Mouse (Mus musculus) heart, adult 11 months (tissue): ENCODE results near the gene Nos1ap.
A peak's percentile ranks its signal among the peaks of the same experiment; 100 is the strongest.

Experiments used
- DNase-seq: peaks from one replicate; pipeline ENCODE4 v3.0.0; 2022

Gene Nos1ap

GRCm38 (mm10) chr1:170409091-170409490 lies 180.6 kb downstream of the Nos1ap start:
- DNase-seq, result no peak

DNA sequence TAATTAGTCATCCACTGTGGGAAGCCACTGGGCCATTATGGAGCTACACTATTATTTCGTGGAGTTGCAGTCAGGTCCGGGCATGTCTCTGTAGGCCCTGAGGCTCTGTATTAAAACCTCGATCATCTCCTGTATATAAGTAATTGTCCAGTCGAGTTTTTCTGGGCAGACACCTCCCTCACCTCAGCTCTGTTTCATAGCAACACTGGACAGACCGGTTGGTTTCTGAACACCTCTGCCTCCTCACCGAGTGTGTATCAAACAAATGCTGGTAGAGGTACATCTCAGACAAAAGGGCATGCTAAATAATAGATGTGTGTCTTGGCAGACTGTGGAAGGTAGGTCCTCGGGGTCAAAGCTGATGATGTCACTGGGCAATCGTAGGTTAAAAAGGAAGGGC lies 182.7 kb downstream of the Nos1ap start:
- no peak for DNase-seq

GRCm38 (mm10) chr1:170405152-170405551 lies 184.5 kb downstream of the Nos1ap start:
- no peak for DNase-seq

DNA sequence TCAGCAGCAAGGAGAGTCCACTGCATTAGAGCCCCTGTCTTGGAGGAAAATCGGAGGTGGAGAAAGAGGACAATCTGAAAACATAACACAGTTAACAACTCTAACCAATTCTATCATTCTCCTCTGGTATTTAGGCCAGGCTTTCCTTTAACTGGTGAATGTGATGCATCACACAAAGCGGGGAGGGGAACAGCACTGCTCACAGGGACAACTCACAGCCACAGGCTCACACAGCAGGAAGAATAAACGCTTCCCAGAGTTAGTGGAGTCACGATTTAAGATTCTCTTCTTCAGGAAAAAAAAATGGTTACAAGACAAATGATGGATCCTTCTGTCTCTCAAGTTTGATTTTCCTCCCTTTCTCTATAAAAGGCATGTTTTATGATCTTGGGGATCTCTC lies 187.0 kb downstream of the Nos1ap start:
- no peak for DNase-seq

- DNase-seq, result no peak
Measured at GRCm38 (mm10) chr1:170398866-170399265, 190.8 kb downstream of the Nos1ap start.

GRCm38 (mm10) chr1:170395101-170395500 lies 194.6 kb downstream of the Nos1ap start:
- DNase-seq, result peak; percentile 83

DNA sequence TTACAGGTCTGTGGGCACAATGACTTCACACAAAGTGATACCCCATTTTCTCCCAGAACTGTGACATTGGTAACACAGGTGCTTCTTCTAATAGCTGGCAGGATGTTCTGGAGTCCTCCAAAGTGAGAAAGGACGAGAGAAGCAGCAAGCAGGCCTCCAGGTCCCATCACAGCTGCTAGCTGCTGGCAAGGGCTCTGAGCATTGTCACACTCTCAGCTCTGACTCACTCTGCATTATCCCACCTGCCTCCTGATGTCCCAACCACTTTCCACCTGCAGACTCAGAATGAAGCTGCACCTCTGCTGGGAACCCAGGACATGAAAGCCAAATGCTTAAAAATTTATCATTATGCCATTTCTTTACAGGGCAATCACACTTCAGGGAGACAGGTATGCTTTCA lies 195.0 kb downstream of the Nos1ap start:
- DNase-seq, result peak; percentile 79

GRCm38 (mm10) chr1:170392771-170393728 lies 196.6 kb downstream of the Nos1ap start:
- DNase-seq, result peak; percentile 91

DNA sequence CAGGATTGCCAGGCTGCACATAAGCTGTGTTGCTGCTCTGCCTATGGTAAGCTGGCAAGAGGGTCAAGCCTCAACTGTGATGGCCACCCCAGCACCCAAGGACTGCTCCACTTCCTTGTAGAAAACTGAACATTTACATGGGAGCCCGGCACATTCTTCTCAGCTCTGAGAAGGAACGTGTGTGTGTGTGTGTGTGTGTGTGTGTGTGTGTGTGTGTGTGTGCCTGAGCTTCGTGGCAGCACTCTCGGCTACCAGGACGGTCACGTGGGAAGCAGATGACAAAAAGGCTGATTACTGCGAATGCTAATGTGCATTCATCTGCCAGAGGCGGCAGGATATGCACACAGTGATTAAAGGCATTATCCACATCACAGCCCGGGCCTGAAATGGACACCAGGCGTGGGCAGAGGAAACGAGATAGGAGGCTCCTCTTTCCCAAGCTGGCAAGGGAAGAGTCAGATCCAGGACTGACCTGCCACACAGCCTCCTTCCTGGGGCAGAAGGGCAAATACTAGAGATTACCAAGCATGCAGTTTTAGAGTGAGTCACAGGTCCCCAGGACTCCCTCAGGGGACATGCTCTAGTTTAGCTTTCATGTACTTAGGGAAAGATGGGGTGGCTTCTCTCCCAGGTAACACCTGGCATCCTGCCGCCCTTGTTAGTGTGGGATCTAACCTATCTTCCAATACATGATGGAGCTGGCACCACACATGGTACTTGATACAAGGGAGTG lies 202.3 kb downstream of the Nos1ap start:
- DNase-seq, result peak; percentile 84

DNA sequence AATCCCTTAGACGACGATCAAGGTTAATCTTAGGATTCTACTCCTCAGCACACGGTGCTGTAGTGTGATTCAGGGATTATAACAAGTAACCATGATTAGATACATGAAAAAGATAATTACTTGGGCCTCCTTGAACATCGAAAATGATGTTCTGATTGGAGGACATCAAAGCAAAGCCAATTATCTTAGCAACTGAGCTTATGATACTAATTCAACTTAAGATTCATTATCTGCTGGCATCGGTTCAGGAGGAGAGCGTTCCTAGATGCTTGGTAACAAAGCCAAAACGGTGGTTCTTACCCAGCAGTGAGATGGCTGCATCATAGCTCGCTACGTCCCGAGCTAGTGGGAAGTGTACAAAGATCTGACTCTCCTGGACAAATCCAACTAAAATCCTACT lies 204.2 kb downstream of the Nos1ap start:
- peak; percentile 36 for DNase-seq

DNA sequence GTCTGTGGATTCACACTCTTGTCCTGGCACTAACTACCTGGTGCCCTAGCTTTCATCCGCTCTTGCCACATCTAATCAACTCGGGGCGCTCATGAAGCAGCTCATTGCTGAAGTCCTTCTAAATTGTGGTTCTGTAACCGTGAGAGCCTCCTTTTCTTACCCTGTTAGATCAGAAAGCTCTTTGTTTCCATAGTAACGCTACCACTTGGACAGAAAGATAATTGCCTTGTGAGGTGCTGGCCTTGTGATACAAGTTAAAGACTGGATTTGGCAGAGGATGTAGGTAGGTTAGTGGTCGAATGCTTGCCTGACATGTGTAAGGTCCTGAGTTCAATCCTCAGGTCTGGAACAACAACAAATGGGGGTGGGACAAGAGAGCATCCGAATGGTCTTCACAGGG lies 206.1 kb downstream of the Nos1ap start:
- peak; percentile 34 for DNase-seq

GRCm38 (mm10) chr1:170381457-170381856 lies 208.2 kb downstream of the Nos1ap start:
- DNase-seq, result peak; percentile 70

- peak; percentile 33 for DNase-seq
Measured at GRCm38 (mm10) chr1:170380505-170380904, 209.2 kb downstream of the Nos1ap start.

GRCm38 (mm10) chr1:170375721-170376120 lies 213.9 kb downstream of the Nos1ap start:
- DNase-seq, result peak; percentile 56

- DNase-seq, result no peak
Measured at GRCm38 (mm10) chr1:170373750-170374149, 215.9 kb downstream of the Nos1ap start.

DNA sequence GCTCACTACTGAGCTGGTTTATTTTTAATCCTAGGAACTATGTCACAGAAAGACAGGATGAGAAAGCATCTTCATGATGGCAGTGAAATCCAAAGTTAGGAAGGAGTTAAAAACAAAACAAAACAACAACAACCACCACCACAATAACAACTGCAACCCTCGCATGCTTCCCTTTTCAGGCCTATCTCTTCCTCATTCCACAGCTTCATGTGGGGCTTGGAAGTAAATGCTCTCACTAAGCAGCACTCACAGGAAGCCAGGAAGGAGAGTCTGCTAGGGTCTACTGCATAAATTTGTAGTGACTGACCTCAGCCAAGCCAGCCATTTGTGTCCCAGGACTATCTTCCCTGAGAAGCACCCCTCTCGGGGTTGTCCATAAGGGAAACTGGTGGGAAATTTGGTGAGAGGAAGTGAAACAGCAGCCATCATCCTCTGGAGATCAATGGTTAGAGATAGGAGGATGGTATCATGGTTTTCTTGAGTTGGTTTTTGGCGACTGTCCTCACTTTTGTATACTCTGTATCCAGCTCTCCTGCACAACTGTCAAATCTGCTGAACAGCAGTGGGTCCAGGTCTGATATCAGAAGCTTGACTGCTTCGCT lies 218.4 kb downstream of the Nos1ap start:
- peak; percentile 56 for DNase-seq

GRCm38 (mm10) chr1:170368864-170369263 lies 220.8 kb downstream of the Nos1ap start:
- peak; percentile 39 for DNase-seq

- DNase-seq, result peak; percentile 53
Measured at GRCm38 (mm10) chr1:170366981-170367700, 222.5 kb downstream of the Nos1ap start.

DNA sequence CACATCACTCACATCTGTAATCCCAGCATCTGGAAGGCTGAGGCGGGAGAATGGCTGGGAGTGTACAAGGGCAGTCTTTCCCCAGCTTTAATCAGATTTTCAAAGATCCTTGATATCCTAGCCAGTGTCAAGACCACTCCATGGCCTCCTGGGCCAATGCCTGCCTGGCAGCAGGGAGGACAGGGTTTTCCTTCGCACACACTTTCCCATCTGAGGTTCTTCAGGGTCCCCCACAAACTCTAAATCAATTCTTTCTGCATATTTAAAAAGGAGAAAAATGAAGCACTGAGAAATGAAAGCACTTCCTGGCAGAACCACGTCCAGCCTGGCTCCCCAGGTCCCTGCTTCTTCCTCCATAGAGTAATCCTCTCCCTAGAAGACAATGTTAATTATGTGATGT lies 225.9 kb downstream of the Nos1ap start:
- DNase-seq, result peak; percentile 79

DNA sequence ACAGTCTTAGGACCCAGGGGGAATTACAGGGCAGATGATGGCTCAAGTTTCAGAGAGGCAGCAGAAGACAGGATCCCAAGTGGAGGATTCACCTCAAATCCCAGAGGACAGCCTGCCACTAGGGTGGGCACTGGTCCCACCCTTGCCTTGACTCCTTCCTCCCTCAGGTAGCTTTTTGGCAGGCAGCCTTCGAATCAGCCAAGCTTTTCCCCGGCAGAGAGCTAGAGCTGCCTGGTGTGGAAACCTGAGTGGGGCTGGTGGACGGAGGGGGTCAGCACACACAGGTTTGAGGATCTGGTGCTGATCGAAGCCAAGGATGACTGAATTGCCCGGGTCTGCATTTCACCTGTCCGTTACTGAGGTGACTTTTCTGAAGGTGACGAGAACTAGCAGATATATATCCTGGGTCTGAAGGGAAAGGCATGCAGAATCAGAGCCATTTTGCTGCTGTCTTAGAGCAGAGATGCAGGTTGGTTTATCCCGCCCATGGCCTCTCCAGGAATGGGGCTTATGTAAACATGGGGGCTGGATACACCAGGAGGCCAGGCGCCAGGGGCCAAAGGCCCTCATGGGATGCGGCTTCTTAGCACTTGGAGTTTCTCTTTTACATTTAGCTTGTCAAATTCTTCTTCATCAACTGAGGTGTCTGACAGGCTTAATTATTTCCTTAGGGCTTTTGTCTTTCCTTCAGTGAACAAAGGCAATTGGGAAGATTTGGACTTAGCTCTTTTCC lies 229.3 kb downstream of the Nos1ap start:
- DNase-seq, result no peak

GRCm38 (mm10) chr1:170353335-170353734 lies 236.3 kb downstream of the Nos1ap start:
- no peak for DNase-seq

DNA sequence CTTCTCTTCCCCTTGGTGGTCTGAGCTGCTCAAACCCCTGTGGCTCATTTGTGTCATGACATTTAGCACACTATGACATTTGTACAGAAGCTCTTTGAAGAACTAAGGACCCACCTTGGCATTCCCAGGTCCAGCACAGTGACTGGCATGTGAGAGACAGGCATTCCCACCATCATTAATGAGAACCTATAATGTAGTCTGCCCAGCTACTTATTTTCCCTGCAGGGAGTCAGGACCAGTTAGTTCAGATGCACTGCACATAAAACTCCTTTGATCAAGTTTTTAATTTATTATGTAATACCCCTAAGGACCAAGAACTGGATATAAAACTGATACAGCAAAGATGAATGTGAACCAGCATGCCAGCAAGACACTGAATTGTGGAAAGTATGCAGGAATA lies 238.6 kb downstream of the Nos1ap start:
- peak; percentile 69 for DNase-seq
